Mouse (Mus musculus) midbrain, embryonic 15.5 days (tissue): ENCODE data around the gene Gm36210. TPM values are rescaled to one million over a fixed set of nuclear protein-coding genes. Genes with fewer than 3 reads are reported as not detected.
A peak's percentile ranks its signal among the peaks of the same experiment; 100 is the strongest.
"Not testable (repeated sequence)": the region's sequence is repeated elsewhere in the genome, so short reads cannot be mapped to it uniquely, and the experiment has no call there.

Experiments
- ATAC-seq: fragments of 200-750 bp; cut with Nextera tagmentation; replicated peaks from 2 replicates; pipeline ENCODE4 v1.8.0; 2017; ENCODE audit warnings: moderate TSS enrichment
- H3K27ac ChIP-seq: fragments of 300-500 bp; sonication (generic); 2 replicates; pipeline ENCODE4 v1.5.1; 2015; ENCODE audit warnings: mild to moderate bottlenecking, inconsistent platforms
- H3K27me3 ChIP-seq: fragments of 300-500 bp; sonication (generic); replicated peaks from 2 replicates; pipeline ENCODE4 v1.6.1; 2015; ENCODE audit warnings: inconsistent platforms
- H3K36me3 ChIP-seq: fragments of 300-500 bp; sonication (generic); replicated peaks from 2 replicates; pipeline ENCODE4 v1.6.1; 2015; ENCODE audit warnings: inconsistent platforms
- H3K4me1 ChIP-seq: fragments of 300-500 bp; sonication (generic); 2 replicates; pipeline ENCODE4 v1.6.1; 2015; ENCODE audit warnings: inconsistent platforms
- H3K4me2 ChIP-seq: fragments of 300-500 bp; sonication (generic); 2 replicates; pipeline ENCODE4 v1.6.1; 2015; ENCODE audit warnings: inconsistent platforms, mild to moderate bottlenecking, moderate library complexity
- H3K4me3 ChIP-seq: fragments of 300-500 bp; sonication (generic); 2 replicates; pipeline ENCODE4 v1.5.1; 2015; ENCODE audit warnings: mild to moderate bottlenecking, inconsistent platforms
- H3K9ac ChIP-seq: fragments of 300-500 bp; sonication (generic); 2 replicates; pipeline ENCODE4 v1.6.1; 2015; ENCODE audit warnings: mild to moderate bottlenecking, inconsistent platforms
- H3K9me3 ChIP-seq: fragments of 300-500 bp; sonication (generic); 2 replicates; pipeline ENCODE4 v1.6.1; 2016; ENCODE audit warnings: inconsistent platforms
- WGBS: fragments of 180-500 bp; shearing (Covaris S2); methylation state at CpG from one replicate; pipeline ENCODE4 v1.1.7; 2015; ENCODE audit warnings: mixed read lengths; 5-methylcytosine and 5-hydroxymethylcytosine counted together
- polyA plus RNA-seq: library from polyadenylated mRNA; unstranded; fragments of >200 nt; fragmentation: Nextera tagmentation; extraction: Ambion mirVana; gene quantifications from 2 replicates; pipeline ENCODE4 v1.2.1, GENCODE M21; 2015

The Gm36210 gene
- polyA plus RNA-seq, 1 experiment from 2014 or later: 0.65 TPM

DNA sequence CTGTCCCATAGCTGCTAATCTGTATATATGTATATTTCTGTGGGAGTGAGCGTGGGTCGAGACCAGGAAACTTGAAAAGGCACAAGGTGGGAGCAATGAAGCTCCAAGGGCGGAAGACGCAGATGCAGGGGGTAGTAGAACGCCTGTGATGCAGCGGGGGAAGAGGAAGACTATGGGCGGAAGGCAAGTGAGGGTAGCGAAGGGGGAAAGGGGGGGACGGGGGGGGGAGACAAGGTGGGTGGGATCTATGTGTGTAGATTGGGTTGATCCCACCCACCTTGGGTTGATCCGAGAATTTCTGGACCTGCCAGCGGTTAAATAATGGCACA lies 5.8 kb downstream of the Gm36210 start:
- no peak overlapping the region for H3K9ac ChIP-seq
- H3K4me3 ChIP-seq: peak overlapping the region; percentile 34
- H3K4me1 ChIP-seq: peaks cover 15% of the 10 kb centered on the region; the same call in 1 of the 2 replicates
- no peaks in the 10 kb centered on the region for H3K9me3 ChIP-seq
- ATAC-seq: 0 out of 2 replicates have a peak, but pooled peaks have one; percentile 17
- H3K4me2 ChIP-seq: peak overlapping the region; percentile 57
- WGBS: 15% methylated on average over 11 of the region's 11 CpGs
- H3K36me3 ChIP-seq: no peaks in the 10 kb centered on the region
- H3K27me3 ChIP-seq: no peaks in the 10 kb centered on the region
- 0 out of 2 replicates have a peak overlapping the region, but pooled peaks have one; percentile 31 for H3K27ac ChIP-seq

DNA sequence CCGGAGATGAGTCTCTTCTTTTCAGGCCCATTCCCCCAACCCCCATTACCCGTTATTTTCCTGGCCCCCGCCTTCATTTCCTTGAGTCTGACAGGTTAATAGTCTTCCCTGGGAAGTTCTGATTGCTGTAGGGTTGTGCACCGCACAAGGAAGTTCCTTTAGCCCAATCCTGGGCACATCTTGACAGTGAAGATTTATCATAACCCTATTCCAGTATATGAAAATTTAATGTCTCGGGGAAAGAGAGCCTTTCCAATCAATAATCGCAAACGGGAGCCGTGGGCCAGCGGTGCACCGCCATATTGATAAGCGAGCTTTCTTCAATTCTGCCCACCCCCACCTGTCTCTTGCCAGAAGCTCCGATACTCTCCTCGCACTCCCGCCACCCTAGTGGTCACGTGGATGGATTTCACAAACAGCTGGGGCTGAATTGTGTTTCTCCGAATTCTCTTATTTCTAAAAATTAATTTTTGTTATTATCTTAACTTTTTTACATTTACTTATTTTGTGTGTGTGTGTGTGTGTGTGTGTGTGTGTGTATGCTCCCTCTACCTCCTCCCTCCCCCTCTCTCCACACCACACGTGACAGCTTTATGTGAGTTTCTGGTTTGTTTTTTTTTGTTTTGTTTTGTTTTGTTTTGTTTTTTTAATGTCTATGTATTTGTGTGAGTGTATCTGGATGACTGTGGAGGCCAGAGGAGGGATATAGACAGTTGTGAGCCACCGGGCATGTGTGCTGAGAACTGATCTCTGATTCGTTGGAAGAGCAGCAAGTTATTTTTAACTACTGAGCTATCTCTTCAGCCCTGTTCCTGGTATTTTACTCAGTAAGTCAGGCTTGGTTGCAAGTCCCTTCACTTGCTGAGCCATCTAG lies 6.4 kb downstream of the Gm36210 start:
- H3K4me1 ChIP-seq: peaks cover 15% of the 10 kb centered on the region; the same call in 1 of the 2 replicates
- no peaks in the 10 kb centered on the region for H3K9me3 ChIP-seq
- peak overlapping the region; percentile 57 for H3K4me2 ChIP-seq
- peak overlapping the region; percentile 33; the same call in 1 of the 2 replicates for H3K9ac ChIP-seq
- peak overlapping the region; percentile 34 for H3K4me3 ChIP-seq
- no peaks in the 10 kb centered on the region for H3K27me3 ChIP-seq
- peak; percentile 72 for ATAC-seq
- H3K36me3 ChIP-seq: no peaks in the 10 kb centered on the region
- peak overlapping the region; percentile 45; the same call in 1 of the 2 replicates for H3K27ac ChIP-seq
- 3% methylated on average over 19 of the region's 19 CpGs for WGBS

DNA sequence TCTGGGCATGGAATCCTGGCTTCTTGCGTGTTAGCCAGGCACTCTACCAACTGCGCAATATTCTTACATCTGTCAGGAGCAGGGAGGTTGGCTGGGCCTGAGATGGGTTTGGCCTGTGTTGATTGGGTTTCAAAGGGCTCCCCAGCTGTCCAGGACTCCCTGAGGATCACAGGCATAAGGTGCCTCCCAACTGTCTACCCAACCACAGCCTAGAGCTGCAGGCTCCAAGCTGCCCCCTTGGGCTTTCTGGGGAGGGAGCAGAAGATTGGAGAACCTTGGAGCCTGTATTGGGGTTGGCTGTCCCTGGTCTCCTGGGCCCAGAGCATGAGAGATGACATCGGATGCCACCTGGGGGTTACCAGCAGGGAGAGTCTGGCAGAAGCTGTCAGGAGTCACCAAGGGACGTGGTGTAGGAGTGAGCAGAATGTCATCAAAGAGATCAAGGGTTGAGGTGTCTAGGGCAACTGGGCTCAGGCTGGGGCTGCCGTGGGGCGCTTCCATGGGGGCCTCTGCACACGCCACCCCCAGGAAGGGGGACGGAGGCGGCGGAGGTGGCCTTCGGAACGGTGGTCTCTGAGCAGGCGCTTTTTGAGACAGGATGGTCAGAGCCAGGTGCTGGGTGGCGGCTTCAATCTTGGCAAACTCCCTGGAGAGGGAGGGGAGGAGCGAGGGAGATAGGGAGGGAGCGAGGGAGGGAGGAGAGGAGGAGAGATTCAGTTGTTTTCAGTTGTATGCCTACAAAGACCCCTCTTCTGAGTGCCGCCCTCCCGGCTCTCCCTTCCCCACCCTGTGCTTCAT lies 7.3 kb downstream of the Gm36210 start:
- peak overlapping the region; percentile 34 for H3K4me3 ChIP-seq
- no peaks in the 10 kb centered on the region for H3K27me3 ChIP-seq
- H3K9me3 ChIP-seq: no peaks in the 10 kb centered on the region
- 19% methylated on average over 18 of the region's 18 CpGs for WGBS
- no peaks in the 10 kb centered on the region for H3K36me3 ChIP-seq
- H3K27ac ChIP-seq: peak overlapping the region; percentile 45; the same call in 1 of the 2 replicates
- peaks cover 15% of the 10 kb centered on the region; the same call in 1 of the 2 replicates for H3K4me1 ChIP-seq
- H3K4me2 ChIP-seq: peak overlapping the region; percentile 57
- H3K9ac ChIP-seq: peak overlapping the region; percentile 33; the same call in 1 of the 2 replicates
- peak; percentile 66 for ATAC-seq

DNA sequence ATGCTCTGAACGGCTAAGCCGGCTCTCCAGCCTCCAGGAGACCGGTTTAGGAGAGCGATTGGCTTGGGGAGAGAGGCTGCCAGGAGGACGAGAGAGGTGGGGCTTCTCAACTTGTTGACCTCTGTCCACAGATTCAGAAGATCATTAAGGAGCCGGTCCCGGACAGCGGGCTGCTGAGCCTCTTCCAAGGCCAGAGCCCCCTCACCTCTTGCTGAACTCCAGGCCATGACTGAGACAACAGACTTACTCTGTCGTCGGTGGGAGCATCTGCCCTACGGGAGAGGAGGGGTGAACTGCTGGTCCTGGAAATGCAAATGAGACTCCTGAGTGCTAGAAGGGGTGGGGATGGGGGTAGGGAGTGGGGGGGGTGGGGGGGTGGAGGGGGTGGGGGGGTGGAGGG lies 11.1 kb downstream of the Gm36210 start:
- H3K27ac ChIP-seq: no peak overlapping the region
- no peaks in the 10 kb centered on the region for H3K27me3 ChIP-seq
- no peak for ATAC-seq
- no peak overlapping the region for H3K4me2 ChIP-seq
- no peaks in the 10 kb centered on the region for H3K36me3 ChIP-seq
- H3K4me1 ChIP-seq: peaks cover 10% of the 10 kb centered on the region; the same call in 1 of the 2 replicates
- WGBS: 73% methylated on average over 11 of the region's 11 CpGs
- H3K4me3 ChIP-seq: no peak overlapping the region
- H3K9me3 ChIP-seq: no peaks in the 10 kb centered on the region
- H3K9ac ChIP-seq: no peak overlapping the region

DNA sequence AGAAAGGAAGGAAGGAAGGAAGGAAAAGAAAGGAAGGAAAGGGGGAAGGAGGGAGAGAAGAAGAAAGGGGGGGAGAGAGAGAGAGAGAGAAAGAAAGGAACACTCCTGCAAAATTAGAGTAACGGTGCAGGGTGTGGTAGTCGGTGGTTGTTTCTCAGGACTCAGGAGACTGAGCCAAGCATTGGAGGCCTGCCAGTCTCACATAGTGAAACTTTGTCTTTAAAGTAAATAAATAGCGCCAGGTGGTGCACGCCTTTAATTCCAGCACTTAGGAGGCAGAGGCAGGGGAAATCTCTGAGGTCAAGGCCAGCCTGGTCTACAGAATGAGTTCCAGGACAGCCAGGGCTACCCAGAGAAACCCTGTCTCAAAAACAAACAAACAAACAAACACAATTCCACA lies 19.6 kb downstream of the Gm36210 start:
- no peak overlapping the region for H3K4me3 ChIP-seq
- H3K9ac ChIP-seq: no peak overlapping the region
- no peak overlapping the region for H3K27ac ChIP-seq
- WGBS: 80% methylated on average over 4 of the region's 4 CpGs
- H3K4me1 ChIP-seq: no peaks in the 10 kb centered on the region
- no peaks in the 10 kb centered on the region for H3K36me3 ChIP-seq
- no peaks in the 10 kb centered on the region for H3K9me3 ChIP-seq
- no peaks in the 10 kb centered on the region for H3K27me3 ChIP-seq
- no peak for ATAC-seq
- no peak overlapping the region for H3K4me2 ChIP-seq

DNA sequence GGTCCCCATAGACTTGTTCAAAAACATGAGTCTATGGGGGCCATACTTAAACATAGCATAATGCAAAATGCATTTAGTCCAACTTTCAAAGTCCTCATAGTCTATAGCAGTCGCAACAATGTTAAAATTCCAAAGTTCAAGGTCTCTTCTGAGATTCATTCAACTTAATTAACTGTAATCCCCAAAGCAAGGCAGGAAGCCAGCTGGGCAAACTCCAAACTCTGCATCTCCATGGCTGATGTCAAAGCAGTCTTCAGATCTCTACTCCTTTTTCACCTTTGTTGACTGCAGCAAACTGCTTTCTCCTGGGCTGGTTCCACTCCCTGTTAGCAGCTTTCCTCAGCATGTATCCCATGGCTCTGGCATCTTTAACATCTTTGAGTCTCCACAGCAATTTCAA lies 27.3 kb downstream of the Gm36210 start:
- H3K27ac ChIP-seq, H3K27me3 ChIP-seq, H3K36me3 ChIP-seq, H3K4me3 ChIP-seq, H3K9me3 ChIP-seq, H3K4me2 ChIP-seq, H3K9ac ChIP-seq, ATAC-seq: not testable (repeated sequence)
- 83% methylated on average over 1 of the region's 1 CpGs for WGBS
- H3K4me1 ChIP-seq: peaks cover 15% of the 10 kb centered on the region

DNA sequence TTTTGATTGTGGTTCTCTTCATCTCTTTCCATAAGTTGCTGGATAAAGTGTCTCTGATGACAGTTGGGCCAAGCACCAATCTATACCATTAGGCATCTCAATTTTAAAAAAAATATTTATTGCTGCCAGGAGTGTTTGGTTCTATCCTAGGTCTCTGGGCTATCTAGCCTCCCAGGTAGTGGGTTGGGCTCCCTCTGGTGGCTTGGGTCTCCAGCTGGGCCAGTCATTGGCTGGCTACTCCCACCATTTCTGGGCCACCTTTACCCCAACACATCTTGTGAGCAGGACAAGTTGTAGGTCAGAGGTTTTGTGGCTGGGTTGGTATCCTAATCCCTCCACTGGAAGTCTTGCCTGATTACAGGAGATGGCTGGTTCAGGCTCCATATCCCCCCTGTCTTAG lies 28.1 kb downstream of the Gm36210 start:
- Histone ChIP-seq H3K4me3 (no peak overlapping the region), H3K36me3 (no peaks in the 10 kb centered on the region), H3K9me3 (no peaks in the 10 kb centered on the region), H3K4me2 (no peak overlapping the region), H3K4me1 (peaks cover 15% of the 10 kb centered on the region), H3K9ac (no peak overlapping the region), H3K27me3 (0 out of 2 replicates have a peak, but pooled peaks cover 3% of the 10 kb centered on the region), H3K27ac (no peak overlapping the region)
- ATAC-seq: no peak

DNA sequence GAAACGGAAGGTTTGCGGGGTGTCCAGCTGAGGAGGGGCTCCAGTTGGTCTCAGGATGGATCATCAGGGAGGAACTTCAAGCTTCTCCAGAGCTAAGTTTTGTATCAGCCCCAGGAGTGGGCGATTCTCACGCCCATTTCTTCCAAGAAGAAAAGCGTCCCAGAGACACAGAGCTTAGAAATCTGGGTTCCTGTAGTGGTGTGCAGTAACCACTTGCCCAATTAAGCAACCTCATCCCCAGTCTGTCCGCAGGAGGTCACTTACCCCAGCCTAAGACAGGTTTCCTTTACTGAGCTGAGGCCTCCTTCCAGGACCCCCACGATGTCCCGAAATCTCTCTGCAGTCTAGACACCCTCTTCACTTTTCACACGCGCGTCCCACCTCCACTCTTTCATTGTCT lies 29.1 kb downstream of the Gm36210 start:
- H3K4me3 ChIP-seq: peak overlapping the region; percentile 65
- 8% methylated on average over 11 of the region's 11 CpGs for WGBS
- H3K36me3 ChIP-seq: no peaks in the 10 kb centered on the region
- H3K9me3 ChIP-seq: no peaks in the 10 kb centered on the region
- H3K27ac ChIP-seq: no peak overlapping the region; the same call in 1 of the 2 replicates
- peaks cover 15% of the 10 kb centered on the region for H3K4me1 ChIP-seq
- ATAC-seq: peak; percentile 43
- H3K9ac ChIP-seq: peak overlapping the region; percentile 49
- H3K4me2 ChIP-seq: peak overlapping the region; percentile 93
- 0 out of 2 replicates have a peak, but pooled peaks cover 3% of the 10 kb centered on the region for H3K27me3 ChIP-seq

DNA sequence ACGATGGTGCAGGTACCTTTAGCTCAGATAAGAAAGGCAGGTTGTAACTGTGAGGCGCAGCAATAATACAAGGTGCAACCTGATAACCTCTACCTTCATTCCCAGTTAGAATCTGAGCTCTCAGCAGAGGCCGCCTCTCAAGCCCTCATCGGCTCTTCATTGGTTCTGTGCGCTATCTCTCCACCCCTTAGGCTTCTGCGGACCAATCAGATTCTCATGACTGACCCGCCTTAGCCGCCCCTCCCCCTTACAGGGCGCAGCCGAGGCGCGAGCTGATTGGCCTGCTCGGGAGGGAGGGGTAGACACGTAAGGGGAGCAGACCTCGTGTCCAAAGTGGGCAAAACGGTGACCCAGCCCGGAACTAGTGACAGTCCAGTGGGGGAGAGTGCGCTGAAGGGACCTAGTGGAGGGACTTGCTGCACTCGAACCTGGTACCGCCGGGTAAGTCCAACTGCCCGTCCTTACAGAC lies 29.5 kb downstream of the Gm36210 start, which contains the start of gene Isoc2a:
TSS of gene Isoc2a (plus strand) at position 401 of the 469 bp plus-strand sequence.
- Histone ChIP-seq H3K4me2 (peak within 1 kb of the TSS; percentile 93), H3K27ac (peak within 1 kb of the TSS; percentile 68), H3K36me3 (no peaks in the 10 kb centered on the region), H3K4me3 (peak within 1 kb of the TSS; percentile 65), H3K4me1 (peaks cover 15% of the 10 kb centered on the region), H3K9me3 (no peaks in the 10 kb centered on the region), H3K9ac (peak within 1 kb of the TSS; percentile 49), H3K27me3 (0 out of 2 replicates have a peak, but pooled peaks cover 3% of the 10 kb centered on the region)
- peak; percentile 100 for ATAC-seq
- WGBS: 0% methylated on average over 22 of the region's 22 CpGs

DNA sequence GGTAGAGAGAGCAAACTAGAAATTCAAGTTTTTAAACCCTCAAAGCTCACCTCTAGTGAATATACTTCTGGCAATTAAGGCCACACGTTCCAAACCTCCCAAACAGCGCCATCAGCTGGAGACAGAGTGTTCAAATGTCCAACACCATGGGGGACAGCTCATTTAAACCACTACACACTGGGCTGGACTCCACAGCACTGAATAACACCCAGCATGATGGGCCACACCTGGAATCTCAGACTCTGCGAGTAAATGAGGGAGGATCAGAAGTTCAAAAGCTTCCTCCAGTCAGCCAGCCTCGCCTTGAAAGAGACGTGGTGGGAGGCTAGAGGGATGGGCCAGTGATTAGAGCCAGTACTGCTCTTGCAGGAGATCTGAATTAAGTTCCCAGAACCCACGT lies 36.2 kb downstream of the Gm36210 start, which contains the start of gene Isoc2b:
TSS of gene Isoc2b (minus strand) at position 126 of the 400 bp plus-strand sequence.
- 61% methylated on average over 6 of the region's 6 CpGs for WGBS
- no peak within 1 kb of the TSS for H3K4me2 ChIP-seq
- no peak within 1 kb of the TSS for H3K9ac ChIP-seq
- no peaks in the 10 kb centered on the region for H3K27me3 ChIP-seq
- ATAC-seq: no peak
- H3K27ac ChIP-seq: no peak within 1 kb of the TSS
- no peak within 1 kb of the TSS for H3K4me3 ChIP-seq
- no peaks in the 10 kb centered on the region for H3K36me3 ChIP-seq
- peaks cover 13% of the 10 kb centered on the region for H3K4me1 ChIP-seq
- H3K9me3 ChIP-seq: no peaks in the 10 kb centered on the region

DNA sequence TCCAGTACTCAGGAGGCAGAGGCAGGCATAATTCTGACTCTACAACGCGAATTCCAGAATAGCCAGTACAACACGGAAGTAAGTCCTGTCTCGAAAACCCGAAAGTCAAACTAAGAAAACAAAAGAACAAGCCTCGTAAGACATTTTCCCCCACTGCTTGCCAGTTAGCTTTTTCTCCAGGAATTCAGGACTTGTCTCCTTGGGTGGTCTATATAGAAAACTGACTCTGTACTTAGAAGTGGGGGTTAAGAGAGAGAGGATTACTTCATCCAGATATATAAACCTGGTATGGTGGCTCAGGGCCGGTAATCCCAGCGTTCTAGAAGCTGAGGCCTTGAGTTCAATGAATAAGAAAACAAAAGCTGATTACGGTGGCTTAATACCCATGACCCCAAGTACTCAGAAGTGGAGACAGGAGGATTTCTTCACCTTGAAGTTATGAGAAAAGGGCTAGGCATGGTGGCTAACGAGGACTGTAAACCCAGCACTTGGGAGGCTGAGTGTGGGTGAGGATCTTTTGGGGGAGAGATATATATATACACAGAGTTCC lies 39.6 kb downstream of the Gm36210 start:
- peak overlapping the region; percentile 39 for H3K9ac ChIP-seq
- 26% methylated on average over 10 of the region's 10 CpGs for WGBS
- no peaks in the 10 kb centered on the region for H3K27me3 ChIP-seq
- peak overlapping the region; percentile 71 for H3K27ac ChIP-seq
- peaks cover 13% of the 10 kb centered on the region for H3K4me1 ChIP-seq
- H3K9me3 ChIP-seq: no peaks in the 10 kb centered on the region
- ATAC-seq: no peak
- peak overlapping the region; percentile 69 for H3K4me2 ChIP-seq
- H3K4me3 ChIP-seq: peak overlapping the region; percentile 57
- H3K36me3 ChIP-seq: no peaks in the 10 kb centered on the region
